Mouse (Mus musculus): ENCODE data around the gene Itln1.

DNA sequence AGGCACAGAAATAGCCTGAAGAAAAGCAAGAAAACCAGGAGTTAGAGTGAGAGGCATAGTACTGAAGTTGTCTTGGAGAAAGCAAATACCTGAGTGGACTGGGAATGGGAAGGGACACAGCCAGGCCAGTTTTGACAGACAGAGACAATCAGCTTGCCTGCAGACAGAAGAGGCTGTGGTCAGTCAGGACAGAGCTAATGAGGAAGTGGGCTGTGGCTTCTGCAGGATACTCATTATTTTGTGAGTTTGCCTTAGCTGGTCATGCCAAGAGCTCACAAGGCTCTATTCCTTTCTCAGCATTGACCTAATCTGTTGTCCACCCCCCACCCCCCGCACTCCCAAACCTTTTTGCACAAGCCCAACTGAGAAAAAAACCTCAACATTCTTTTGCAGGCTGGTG lies 26.1 kb upstream of the Itln1 start:
- TF ChIP-seq CTCF (IDR thresholded peaks at IDR 0.05; ENCODE audit: control insufficient read depth, insufficient read depth, low read length) (no peak), POLR2A (IDR thresholded peaks at IDR 0.05; ENCODE audit: borderline replicate concordance, control insufficient read depth, low read depth, low read length) (no peak)

All from bone marrow, adult 2 months (tissue).